In the genomic region with DNA sequence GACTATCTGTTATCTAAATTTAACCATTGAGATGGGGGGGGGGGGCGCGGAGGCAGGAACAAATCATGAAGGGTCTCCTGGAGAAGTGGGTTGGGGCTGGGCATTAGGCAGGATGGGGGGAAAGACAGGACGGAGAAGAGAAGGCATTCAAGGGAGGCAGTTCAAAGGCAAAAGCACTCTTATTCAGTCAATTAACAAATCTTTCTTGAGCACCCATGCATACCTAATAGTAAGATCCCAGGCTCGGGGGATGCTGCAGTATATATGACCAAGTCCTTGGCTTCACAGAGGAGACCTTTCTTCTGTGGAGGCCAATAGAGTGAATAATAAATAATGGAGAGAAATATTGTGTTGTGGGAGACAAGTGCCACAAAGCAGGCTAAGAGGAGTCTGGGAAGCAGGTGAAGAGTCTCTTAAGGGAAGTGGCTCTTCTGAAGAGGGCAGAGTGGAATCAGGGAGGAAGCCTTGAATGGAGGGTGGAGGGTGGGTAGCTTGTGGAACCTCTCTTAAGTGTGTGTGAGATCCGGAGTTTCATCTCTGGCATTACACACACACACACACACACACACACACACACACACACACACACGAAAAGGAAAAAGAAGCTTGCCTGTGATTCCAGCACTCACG, we compare ENCODE assay signal across 10 mouse cellular contexts. TPM values are rescaled to one million over a fixed set of nuclear protein-coding genes. Genes with fewer than 3 reads are reported as not detected.
DNase-seq lines count a peak whose midpoint lies in the region; ATAC-seq and TF ChIP-seq lines count a peak whose summit lies in the region.
"Had no signal": no experiment of that assay in that cellular context is flagged by ENCODE, and none has a peak within 500 bp of the region (broad histone marks: within the 10 kb centered on the region; RNA-seq: fewer than 3 reads in every experiment).

No protein-coding gene starts in this region.

- TF ChIP-seq CTCF in liver, postnatal 0 days (IDR thresholded peaks at IDR 0.05; ENCODE audit: low read depth): no peak

- no peaks in the 10 kb centered on the region for H3K36me3 ChIP-seq in hindbrain, embryonic 16.5 days (ENCODE audit: control insufficient read depth, insufficient read depth, low read length)
- H3K36me3 ChIP-seq in liver, postnatal 0 days (replicated peaks; ENCODE audit: insufficient read depth, low read length): no peaks in the 10 kb centered on the region

- no peak for TF ChIP-seq EP300 in liver, postnatal 0 days (IDR thresholded peaks at IDR 0.05; ENCODE audit: low read depth)

- H3K4me1 ChIP-seq in hindbrain, embryonic 16.5 days (ENCODE audit: control insufficient read depth, insufficient read depth, low read depth, low read length): peaks cover 9% of the 10 kb centered on the region
- peaks cover 26% of the 10 kb centered on the region for H3K4me1 ChIP-seq in liver, postnatal 0 days (ENCODE audit: insufficient read depth)

- WGBS in hindbrain, embryonic 16.5 days: 25% methylated on average over 7 of the region's 7 CpGs
- WGBS in liver, postnatal 0 days (ENCODE audit: insufficient replicate concordance): 60% methylated on average over 7 of the region's 7 CpGs

- H3K27me3 ChIP-seq in hindbrain, embryonic 16.5 days (replicated peaks; ENCODE audit: control insufficient read depth, insufficient read depth, low read length): no peaks in the 10 kb centered on the region
- H3K27me3 ChIP-seq in liver, postnatal 0 days (ENCODE audit: insufficient read depth, low read length): no peaks in the 10 kb centered on the region

- ATAC-seq in hindbrain, embryonic 16.5 days: no peak
- no peak for ATAC-seq in liver, postnatal 0 days

- H3K4me3 ChIP-seq in hindbrain, embryonic 16.5 days (ENCODE audit: low read length): no peak overlapping the region
- no peak overlapping the region for H3K4me3 ChIP-seq in liver, postnatal 0 days (ENCODE audit: low read depth, low read length)

- no peaks in the 10 kb centered on the region for H3K9me3 ChIP-seq in hindbrain, embryonic 16.5 days (ENCODE audit: control insufficient read depth, low read length)
- H3K9me3 ChIP-seq in liver, postnatal 0 days (ENCODE audit: low read length): no peaks in the 10 kb centered on the region

- H3K9ac ChIP-seq in hindbrain, embryonic 16.5 days (ENCODE audit: low read depth, low read length): no peak overlapping the region; the same call in 1 of the 2 replicates
- no peak overlapping the region for H3K9ac ChIP-seq in liver, postnatal 0 days (replicated peaks)

- DNase-seq in thymus, postnatal 0 days (ENCODE audit: low spot score): peak; percentile 1
- DNase-seq in thymus, postnatal 25 days: no peak
- DNase-seq in lung, postnatal 36 days: peak; percentile 75
- no peak for DNase-seq in spleen, adult 12 weeks (ENCODE audit: low spot score)
- no peak for DNase-seq in liver, postnatal 0 days
- no peak for DNase-seq in left cerebral cortex, postnatal 25 days (ENCODE audit: low spot score in 2 of 2)
- DNase-seq: adrenal gland, postnatal 25 days; spleen, adult 18-20 months; thymus, postnatal 4 days had no signal

- intact Hi-C loops in left cerebral cortex, postnatal 25 days (cut with DNase I): loop anchor here (10.0 kb wide), 1 partner anchor 150 kb away; no protein-coding TSS in a partner anchor

- no peak overlapping the region for H3K27ac ChIP-seq in hindbrain, embryonic 16.5 days (ENCODE audit: low read depth, low read length)
- H3K27ac ChIP-seq in liver, postnatal 0 days (ENCODE audit: low read depth): no peak overlapping the region

- H3K4me2 ChIP-seq in hindbrain, embryonic 16.5 days (ENCODE audit: low read length): peak overlapping the region; percentile 32; the same call in 1 of the 2 replicates
- H3K4me2 ChIP-seq in liver, postnatal 0 days (ENCODE audit: low read depth, low read length): no peak overlapping the region

RNA-seq across cellular contexts. Expression of a gene that starts 11.2 kb away (rescaled TPM):
- 5.6 and 6.5 TPM in 2 replicates for polyA plus RNA-seq in thymus, postnatal 0 days (2015; fragmentation: Nextera tagmentation; extraction: Ambion mirVana)
- 6.7 and 7.0 TPM in 2 replicates for polyA plus RNA-seq in hindbrain, embryonic 16.5 days (2015; fragmentation: Nextera tagmentation; extraction: Ambion mirVana)
- polyA plus RNA-seq in liver, postnatal 0 days (2015; fragmentation: Nextera tagmentation; extraction: Ambion mirVana): 0.56 and 1.0 TPM in 2 replicates
- total RNA-seq in left cerebral cortex, postnatal 25 days (2021): 1 to 10 TPM; 1.8 to 2.6 TPM

RNA-seq across cellular contexts. Expression of a gene that starts 29.1 kb away (rescaled TPM):
- polyA plus RNA-seq in thymus, postnatal 0 days (2015; fragmentation: Nextera tagmentation; extraction: Ambion mirVana): 22.9 and 23.9 TPM in 2 replicates
- polyA plus RNA-seq in hindbrain, embryonic 16.5 days (2015; fragmentation: Nextera tagmentation; extraction: Ambion mirVana): 56.8 and 68.4 TPM in 2 replicates
- 39.7 and 40.4 TPM in 2 replicates for polyA plus RNA-seq in liver, postnatal 0 days (2015; fragmentation: Nextera tagmentation; extraction: Ambion mirVana)
- total RNA-seq in left cerebral cortex, postnatal 25 days (2021): 10 to 100 TPM; 19.9 to 30.4 TPM

Comparison
In these comparisons a context has a peak if more than half of its experiments do, and no peak if none do; other contexts are left out.
1. DNase-seq: peak in thymus, postnatal 0 days (single experiment) and lung, postnatal 36 days (single experiment); none in thymus, postnatal 25 days (single experiment), spleen, adult 12 weeks (single experiment), liver, postnatal 0 days (single experiment) and left cerebral cortex, postnatal 25 days (0 of 2).